Mouse (Mus musculus) CD4-positive helper T cell, adult 2 months (primary cell): ENCODE results near the gene Msmb.

Experiments
- DNase-seq: peaks from one replicate; pipeline ENCODE4 v3.0.0-alpha.2; 2012; ENCODE audit warnings: low read depth, missing footprints, low spot score

Msmb gene

GRCm38 (mm10) chr14:32145809-32146511 is 4.1 kb downstream of the Msmb start:
- DNase-seq = no peak

DNA sequence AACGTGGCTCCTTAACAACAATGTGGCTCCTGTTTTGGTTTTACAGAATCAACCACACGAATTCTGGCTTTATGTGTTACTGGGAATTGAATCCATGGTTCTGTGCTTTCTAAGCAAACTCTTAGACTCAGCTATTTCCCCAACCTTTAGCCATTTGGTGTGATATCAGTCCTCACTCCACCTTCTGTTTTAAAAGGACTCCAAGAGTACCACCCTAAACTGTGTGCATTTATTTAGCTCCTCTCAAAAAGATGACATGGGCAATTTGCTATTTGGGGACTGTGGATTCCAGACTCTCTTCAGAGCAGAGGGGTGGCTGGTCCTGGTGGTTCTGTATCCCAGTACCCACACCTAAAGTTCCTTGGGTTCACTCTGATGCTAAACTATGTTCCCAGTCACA is 4.8 kb downstream of the Msmb start:
- no peak for DNase-seq

GRCm38 (mm10) chr14:32150872-32151271 is 9.0 kb downstream of the Msmb start:
- no peak for DNase-seq

- DNase-seq = no peak
Measured at GRCm38 (mm10) chr14:32152243-32152965, 10.6 kb downstream of the Msmb start.

- no peak for DNase-seq
Measured at GRCm38 (mm10) chr14:32153156-32153555, 11.3 kb downstream of the Msmb start.

DNA sequence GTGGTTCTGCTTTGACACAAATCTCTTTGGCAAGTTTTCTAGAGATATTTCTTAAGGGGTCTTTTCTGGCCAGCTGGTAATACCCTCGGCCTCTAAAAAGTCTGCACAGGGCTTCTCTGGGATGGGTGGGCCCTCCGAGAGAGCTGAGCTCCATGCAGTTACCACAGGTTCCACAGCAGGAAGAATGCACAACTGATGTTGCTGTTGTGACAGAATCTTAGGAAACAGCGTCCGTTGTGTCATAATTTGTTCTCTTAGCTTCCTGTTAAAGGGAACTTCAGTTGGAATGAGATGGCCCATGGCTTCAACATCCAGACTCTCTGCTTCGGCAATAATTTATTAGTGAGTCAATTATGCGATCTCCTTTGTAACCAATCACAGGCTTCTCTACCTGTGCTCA is 12.9 kb downstream of the Msmb start:
- DNase-seq = no peak

DNA sequence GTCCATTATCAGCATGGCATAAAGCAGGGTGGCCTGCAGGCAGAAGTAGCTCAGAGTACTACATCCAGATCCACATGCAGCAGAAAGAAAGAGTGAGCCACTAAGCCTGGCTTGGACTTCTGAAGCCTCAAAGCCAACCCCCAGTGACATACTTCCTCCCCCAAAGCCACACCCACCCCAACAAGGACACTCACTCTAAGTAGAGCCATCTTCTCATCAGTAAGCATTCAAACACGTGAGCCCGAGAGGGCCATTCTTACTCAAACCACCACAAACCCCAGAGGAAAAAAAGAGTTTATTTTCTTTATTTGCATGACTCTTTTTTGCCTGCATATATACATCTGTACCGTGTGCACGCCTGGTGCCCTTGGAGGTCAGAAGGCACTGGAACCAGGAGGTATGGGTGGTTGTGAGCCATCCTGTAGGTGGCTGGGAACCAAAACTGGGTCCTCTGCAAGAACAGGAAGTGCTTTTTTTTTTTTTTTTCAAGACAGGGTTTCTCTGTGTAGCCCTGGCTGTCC is 17.4 kb downstream of the Msmb start:
- no peak for DNase-seq

DNA sequence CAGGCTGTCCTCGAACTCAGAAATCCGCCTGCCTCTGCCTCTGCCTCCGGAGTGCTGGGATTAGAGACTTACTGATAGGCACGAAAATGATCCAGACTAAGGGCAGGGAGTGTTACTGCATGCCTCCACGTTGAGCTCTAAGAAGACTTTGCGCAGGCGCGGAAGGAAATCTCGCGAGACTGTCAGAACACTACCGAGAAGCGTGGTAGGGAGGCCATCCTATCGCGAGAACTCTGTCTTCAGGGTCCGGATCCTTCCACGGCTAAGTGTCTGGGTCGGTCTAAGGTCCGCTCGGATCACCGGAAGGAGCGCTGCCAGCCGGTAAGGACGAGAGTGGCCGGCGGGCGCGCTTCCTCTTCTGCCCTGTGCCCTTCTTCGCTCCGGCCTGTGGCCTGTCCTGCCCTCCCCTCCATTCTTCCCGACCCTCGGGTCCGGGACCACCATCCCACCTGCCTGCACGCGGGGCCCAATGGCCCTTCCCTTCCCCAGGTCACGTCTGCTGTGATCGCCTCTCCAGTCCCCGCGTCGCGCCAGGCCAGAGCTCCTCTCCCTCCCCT is 17.9 kb downstream of the Msmb start, which contains the start of gene Ncoa4:
TSS of gene Ncoa4 (plus strand) at position 176 of the 557 bp plus-strand sequence.
- peak; percentile 97 for DNase-seq

DNA sequence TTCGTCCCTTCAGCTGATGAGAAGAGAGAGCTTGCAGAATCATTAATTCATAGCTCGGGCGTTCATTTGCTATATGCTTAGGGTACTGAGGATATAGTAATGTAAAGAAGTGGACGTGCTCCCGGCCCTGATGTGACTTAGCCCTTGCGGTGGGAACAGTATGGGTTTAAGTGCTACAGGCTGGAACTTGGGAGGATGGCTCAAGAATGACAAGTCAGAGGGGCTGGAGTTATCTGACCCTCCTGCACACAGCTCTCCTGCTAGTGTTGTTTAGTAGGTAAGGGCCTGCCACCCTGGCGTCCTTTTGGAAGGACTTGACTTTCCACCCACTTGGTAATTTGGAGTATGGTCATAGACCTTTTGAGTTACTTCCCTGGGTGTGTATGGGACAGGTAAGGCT is 18.7 kb downstream of the Msmb start:
- DNase-seq = no peak

- no peak for DNase-seq
Measured at GRCm38 (mm10) chr14:32161090-32161885, 19.5 kb downstream of the Msmb start.

- DNase-seq = no peak
Measured at GRCm38 (mm10) chr14:32162231-32162630, 20.4 kb downstream of the Msmb start.

DNA sequence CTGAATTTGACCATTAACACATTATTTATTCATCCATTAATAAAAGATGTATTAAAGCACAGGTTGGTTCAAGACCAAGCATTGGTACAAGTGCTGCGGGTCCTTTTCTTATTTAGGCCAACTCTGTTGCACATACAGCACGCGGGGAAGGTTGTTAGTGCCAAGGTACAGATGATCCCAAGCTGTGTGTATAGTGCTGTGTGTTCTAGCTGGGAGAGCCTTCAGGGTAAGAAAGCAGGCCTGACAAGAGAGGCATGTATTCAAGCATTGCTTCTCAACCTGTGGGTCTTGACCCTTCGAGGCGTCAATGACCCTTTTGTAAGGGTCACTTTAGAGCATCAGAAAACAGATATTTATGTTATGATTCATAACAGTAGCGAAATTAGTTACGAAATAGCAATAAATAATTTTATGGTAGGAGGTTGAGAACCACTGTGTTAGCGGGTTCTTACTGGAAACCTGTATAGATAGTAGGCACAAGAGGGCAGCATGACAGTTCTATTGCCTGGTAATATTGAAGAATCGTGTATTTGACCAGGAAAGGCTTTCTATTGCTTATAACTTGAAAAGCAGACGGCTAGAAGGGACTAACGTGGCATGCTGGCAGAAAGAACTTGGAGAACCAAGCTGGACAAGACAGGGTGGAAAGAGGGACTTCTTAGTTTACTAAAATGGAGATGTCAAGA is 21.5 kb downstream of the Msmb start:
- no peak for DNase-seq

DNA sequence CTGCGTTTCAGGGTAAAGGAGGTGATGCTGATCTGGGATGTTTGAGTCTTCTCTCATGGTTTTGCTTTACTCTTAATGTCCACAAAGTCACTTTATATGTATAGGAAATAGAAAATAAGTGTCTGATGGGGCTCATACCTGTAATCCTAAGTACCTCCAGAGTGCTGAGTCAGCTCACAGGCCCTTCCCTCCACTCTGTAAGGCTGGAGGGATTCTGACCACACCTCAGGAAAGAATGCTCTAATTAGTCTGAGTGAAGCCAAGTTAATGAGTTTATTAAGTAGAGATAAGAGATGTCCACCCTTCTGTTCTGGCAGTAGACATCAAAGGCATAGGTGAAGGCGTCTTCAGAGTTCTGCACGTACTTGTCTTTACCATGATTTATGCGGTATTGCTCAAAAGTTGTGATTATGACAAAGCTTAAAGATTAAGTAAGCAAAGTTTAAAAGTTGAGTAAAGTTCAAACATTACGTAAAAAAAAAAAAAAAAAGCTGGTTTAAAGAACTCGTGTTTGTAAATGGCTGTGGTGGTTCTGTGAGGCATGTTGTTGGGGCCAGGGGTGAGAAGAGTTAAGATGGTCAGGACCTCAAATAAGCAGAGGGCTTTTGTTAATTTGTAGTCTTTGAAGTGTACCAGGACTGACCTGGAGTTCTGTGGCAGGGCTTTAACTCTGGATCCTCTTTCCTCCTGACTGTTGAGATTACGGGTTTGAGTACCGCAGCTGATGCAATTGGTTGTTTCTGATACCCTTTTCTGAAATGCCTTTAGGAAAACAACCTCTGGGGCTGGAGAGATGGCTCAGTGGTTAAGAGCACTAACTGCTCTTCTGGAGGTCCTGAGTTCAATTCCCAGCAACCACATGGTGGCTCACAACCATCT is 22.6 kb downstream of the Msmb start:
- DNase-seq = no peak

DNA sequence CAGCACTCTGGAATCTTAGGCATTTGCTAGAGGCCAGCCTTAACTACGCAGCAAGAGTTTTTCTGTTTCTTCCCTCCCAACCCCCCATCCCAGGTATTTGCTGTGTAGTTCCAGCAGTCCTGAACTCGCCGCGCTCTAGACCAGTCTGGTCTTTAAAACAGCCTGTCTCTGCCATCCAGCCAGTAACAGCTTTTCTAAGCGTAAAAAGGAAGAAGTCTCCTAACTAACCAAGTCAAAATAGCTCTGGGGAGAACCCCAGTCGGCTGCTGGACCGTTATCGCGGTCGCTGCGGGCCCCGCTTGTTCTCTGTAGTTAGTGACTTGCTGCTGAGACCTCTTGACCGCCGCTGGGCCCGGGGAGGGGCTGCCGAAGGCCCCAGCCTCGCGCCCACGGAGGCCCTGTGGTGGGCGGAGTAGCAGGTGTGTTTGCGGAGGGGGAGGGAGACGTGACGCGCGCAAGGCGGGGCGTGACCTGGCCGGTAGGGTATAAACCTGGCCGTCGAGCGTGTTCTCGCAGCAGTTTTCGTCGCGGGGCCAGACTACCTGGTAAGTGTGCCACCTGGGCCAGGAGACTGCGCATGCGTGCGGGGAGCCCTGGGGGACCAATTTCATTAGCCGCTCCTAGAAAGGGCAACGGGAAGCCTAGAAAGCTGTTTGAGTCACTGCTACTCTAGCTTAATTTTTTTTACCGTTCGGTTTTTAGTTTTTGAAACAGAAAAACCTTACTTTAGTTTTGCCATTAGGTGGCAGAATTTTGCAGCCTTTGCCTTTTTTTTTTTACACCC is 23.6 kb downstream of the Msmb start:
- peak; percentile 90 for DNase-seq

DNA sequence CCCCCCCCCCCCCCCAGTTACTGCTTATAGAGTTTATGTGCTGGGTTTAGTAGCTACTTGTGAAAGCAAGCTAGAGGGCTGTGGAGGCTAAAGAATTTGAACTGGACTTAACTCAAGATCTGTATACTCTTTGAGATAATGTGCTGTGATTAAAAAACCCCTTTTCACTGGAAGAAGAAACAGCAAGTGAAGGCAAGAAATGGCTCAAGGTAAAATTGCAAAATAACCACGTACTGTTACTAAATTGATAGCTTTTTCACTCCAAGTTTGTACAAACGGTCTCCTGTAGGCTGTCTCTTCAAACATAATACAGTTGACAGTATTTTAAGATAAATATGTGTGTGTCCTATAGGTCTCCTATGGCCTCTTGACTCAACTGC is 24.2 kb downstream of the Msmb start:
- no peak for DNase-seq

DNA sequence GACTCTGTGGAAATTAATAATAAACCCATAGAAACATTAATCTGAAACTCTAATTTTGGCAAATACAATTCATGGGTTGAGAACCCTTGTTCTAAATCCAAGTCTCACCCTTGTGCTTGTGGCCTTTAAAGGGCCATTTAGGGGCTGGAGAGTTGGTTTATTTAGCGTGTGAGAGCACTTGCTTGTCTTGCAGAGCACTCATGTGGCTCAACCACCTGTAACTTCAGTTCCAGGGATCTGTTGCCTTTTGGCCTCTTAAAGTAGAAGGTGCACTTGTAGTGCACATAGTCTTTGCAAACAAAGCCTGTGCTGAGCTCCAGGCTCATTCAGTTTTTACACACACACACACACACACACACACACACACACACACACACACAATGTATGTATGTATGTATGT is 25.0 kb downstream of the Msmb start:
- DNase-seq = no peak

DNA sequence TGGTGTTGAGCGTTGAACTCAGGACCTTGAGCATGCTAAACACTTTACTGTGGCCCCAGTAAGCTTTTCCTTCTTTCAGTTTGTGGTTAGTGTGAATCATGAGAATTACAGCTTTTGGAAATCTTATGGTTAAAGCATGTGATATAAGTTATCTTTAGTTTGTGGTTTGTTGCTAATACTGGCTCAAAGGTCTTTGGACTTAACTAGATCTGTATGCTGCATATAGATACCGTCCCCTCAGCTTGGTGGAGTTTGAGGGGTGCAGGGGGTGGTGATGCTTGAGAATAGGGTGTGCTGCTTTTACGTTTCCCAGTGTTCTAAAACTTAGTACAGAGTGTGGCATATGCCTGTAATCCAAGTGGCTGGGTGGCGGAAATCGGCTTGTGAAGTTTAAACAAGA is 25.5 kb downstream of the Msmb start:
- DNase-seq = no peak

DNA sequence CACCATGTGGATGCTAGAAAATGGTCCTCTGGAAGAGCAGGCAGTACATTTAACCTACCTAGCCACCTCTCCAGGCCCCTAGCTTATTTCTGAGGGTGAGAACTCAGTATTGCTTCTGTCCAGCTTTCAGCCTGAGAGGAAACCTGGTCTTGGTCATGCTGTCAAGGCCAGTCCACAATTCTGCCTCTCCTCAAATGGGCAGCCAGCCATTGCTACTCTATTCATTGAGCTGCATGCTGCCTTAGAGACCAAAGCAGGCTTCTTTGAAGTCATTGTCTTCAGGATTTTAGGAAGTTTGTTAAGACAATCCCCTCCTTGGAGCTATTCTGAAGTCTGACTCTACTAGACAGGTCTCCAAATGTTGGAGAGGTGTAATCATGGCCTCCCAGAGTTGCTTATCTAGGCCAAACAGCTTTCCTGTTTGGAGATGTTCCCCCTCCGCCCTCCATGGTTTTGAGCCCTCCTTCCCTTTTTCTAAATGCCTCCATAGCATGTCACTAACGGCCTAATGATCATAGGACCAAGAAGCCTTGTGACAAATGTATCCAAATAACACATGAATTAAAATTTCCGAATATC is 26.9 kb downstream of the Msmb start:
- DNase-seq = no peak

DNA sequence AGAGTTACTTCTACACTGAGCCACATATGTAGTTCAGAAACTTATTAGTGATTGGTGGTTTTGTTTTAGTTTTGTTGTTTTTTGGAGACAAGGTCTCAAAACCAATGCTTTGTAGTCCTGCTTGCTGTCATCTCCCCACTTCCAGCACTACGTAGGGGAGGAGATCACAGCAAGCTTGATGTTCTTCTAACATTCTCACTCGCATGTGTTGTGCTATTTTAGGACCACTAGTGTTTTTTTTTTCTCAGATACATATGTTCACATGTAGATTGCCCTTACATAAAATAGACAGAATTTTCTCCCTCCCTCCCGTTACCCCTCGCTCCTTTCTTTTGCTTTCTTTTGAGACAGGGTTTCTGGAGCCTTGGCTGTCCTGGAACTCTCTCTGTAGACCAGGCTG is 28.3 kb downstream of the Msmb start:
- DNase-seq = no peak
